Mouse (Mus musculus): ENCODE measurements around the gene Gm20662. TPM values are rescaled to one million over a fixed set of nuclear protein-coding genes. Genes with fewer than 3 reads are reported as not detected.
"Not testable (repeated sequence)": the region's sequence is repeated elsewhere in the genome, so short reads cannot be mapped to it uniquely, and the experiment has no call there.

Gene Gm20662
- total RNA-seq, 2 experiments from 2014 or later, result 1.1 TPM; not detected in 1

DNA sequence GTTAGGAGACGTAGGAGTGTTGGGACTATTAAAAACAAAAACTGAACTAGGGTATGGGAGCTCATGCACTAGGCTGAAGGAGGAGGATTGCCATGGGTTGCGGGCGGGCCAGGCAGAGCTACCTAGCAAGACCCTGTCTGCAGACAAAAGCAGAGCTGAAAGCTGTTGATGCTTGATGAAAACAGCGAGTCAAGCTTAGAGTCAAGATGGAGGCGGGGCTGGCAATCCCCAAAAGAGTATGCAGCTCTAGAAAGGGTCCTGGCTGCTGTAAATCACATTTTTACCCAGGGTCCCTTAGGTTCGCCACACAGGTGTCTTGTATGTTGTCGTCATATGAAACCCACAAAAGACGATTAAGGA is 7.4 kb downstream of the Gm20662 start:
- peak in 1 of 2 experiments; percentile 20 for DNase-seq (ENCODE audit: low spot score in 2 of 2)

DNA sequence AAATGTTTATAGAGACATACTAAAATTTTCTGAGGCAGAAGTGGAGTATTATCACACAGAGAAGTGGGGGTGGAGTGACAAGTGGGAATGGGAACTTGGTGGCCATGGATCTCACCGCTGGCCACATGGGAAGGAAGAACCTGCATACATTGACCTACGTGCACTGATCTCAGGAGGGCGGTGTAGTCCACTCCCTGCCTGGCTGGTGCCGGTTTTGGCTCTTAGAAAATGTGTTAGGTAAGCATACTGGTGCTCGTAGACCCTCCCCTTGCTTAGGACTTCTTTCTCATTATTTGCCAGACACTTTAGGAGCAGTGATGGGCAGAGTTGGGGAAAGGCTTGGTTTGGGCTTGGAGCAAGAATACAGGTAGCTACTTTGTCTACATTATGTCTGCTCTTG is 11.9 kb downstream of the Gm20662 start:
- DNase-seq (ENCODE audit: low spot score in 2 of 2), result no peak

DNA sequence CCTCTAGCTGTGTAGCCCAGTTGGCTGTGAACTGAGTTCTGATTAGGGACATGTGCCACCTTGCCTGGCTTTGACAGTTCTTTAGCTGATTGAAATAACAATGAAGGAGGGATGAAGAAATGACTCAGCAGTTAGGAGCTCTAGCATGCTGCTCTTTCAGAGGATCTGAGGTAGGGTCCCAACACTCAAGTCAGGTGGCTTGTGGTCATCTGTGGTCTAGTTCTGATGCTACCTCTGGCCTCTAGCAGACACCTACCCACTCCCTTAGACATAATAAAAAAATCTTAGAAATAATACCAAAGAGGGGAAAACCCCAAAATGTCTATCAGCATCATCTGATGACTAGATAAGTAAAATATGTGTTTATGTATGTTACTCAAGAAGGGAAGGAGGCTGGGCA is 14.2 kb downstream of the Gm20662 start:
- DNase-seq (ENCODE audit: low spot score in 2 of 2), result no peak

DNA sequence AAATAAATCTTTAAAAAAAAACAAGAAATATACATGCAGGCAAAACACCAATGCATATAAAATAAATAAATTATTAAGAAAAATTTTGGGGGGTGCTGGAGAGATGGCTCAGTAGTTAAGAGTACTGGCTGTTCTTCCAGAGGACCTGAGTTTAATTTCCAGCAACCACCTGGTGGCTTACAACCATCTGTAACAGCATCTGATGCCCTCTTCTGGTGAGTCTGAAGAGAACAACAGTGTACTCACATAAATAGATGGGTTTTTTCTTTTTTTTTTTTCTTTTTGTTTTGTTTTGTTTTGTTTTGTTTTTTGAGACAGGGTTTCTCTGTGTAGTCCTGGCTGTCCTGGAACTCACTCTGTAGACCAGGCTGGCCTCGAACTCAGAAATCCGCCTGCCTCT is 17.4 kb downstream of the Gm20662 start:
- not testable (repeated sequence) for DNase-seq (ENCODE audit: low spot score in 2 of 2)

DNA sequence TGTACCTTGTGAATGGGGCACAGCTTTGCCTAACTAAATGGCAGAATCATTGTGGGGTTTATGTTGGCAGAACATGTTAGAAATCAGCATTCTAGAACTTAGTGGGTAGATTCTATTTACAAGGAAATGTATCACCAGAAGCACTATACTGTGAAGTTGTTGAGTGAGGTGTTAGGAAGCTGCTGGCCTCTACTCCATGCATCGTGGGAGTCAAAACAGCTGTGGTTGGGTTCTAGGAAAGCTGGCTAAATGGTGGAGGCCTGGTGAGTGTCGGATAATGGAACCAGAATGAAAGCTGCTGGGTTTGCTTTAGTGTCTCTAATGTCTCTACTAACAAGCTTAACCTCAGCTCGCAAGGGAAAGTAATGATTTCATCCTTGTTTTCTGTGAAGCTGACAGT is 21.0 kb downstream of the Gm20662 start:
- DNase-seq (ENCODE audit: low spot score in 2 of 2), result no peak

- DNase-seq (ENCODE audit: low spot score in 2 of 2), result no peak
Measured at GRCm38 (mm10) chr9:108020741-108021140, 24.6 kb downstream of the Gm20662 start.

- DNase-seq (ENCODE audit: low spot score in 2 of 2), result no peak
Measured at GRCm38 (mm10) chr9:108023216-108023615, 27.1 kb downstream of the Gm20662 start.

DNA sequence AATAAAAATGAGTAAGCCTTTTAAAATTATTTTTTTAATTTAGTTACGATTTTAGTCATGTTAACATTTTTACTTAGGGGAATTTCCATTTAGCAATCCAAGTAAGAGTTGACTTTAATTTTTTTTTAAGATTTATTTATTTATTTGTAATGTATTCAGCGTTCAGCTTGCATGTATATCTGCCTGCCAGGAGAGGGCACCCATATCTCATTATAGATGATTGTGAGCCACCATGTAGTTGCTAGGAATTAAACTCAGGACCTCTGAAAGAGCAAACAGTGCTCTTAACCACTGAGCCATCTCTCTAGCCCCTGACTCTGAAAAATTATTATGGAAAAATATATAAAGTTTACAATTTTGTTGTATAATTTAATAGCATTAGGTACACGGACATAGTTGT is 30.4 kb downstream of the Gm20662 start:
- DNase-seq (ENCODE audit: low spot score in 2 of 2), result no peak

- DNase-seq (ENCODE audit: low spot score in 2 of 2), result no peak
Measured at GRCm38 (mm10) chr9:108027867-108028266, 31.7 kb downstream of the Gm20662 start.

GRCm38 (mm10) chr9:108032126-108032525 is 36.0 kb downstream of the Gm20662 start:
- no peak for DNase-seq (ENCODE audit: low spot score in 2 of 2)

- DNase-seq (ENCODE audit: low spot score in 2 of 2), result no peak
Measured at GRCm38 (mm10) chr9:108035331-108036156, 39.4 kb downstream of the Gm20662 start.

DNA sequence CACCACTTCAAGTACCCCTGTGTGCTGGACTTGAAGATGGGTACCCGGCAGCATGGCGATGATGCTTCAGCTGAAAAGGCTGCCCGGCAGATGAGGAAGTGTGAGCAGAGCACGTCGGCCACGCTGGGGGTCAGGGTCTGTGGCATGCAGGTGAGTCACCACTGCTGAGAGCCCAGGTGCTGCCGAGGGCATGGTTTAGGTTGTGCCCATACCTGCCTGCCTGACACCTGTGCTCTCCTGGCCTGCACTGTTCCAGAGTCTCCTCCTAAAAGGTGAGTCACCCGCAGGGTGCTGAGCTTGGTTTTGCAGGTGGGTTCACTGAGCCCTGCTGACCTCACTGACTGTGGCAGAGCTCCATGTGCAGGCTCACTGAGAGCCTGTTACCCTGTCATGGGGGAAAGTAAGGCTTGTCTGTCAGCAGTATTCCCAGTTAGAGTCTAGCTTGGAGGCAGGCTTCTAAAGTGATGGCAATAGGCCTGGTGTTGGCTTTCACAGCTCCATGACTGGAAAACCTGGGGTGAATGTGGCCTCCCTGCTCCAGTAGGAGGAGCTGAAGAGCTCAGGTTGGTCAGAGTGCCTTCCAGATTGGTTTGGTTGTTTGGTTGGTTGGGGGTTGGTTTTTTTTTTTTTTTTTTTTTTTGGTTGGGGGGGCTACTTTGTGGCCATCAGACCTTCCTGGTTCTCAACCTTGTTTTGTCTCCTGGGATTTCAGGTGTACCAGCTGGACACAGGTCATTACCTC is 48.8 kb downstream of the Gm20662 start:
- DNase-seq (ENCODE audit: low spot score in 2 of 2), result no peak

- no peak for DNase-seq (ENCODE audit: low spot score in 2 of 2)
Measured at GRCm38 (mm10) chr9:108046582-108046981, 50.4 kb downstream of the Gm20662 start.

DNA sequence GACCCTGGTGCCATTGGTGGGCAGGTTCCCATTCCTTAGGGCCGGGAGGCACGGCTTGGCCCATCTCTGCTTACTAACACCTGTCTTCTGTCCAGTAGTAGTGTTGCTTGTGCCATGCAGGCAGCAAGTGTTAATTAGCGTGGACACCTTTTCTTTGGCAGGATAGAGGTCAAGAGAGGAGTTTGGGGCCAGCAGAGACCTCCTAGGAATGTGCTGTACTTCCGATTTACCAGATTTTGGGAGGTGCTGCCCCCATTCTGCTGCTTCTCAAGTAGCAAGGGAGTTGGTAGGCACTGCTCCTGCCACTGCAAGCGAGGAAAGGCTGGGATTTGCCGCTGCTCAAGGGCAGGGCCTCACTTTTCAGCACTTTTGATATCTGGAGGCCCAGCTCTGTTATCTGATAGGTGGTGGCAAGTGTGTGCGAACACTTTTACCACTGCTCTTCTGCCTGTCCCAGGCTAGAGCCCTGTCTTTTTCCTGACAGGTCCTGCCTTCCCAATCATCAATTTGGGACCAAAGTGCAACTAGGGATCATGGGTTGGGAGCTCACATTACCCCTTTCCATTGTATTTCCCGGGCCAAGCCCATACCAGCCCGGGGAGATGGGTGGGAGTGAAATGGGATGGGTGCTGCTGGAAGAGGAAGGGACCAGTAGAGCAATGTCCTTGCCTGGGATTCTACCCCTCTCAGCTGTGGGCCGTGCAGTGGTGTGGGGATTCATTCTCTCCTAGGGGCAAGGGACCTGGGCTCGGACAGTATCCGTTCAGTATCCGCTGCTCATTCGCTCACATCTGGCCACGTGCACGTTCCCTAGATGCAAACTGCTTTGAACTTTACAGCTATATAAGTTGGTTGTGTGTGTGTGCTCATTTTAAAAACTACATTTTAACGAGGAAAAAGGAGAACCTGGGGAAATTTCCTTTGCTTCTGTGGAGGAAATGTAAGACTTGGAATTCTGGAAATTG is 51.7 kb downstream of the Gm20662 start:
- DNase-seq (ENCODE audit: low spot score in 2 of 2), result no peak

GRCm38 (mm10) chr9:108048566-108048955 is 52.4 kb downstream of the Gm20662 start:
- DNase-seq (ENCODE audit: low spot score in 2 of 2), result no peak

DNA sequence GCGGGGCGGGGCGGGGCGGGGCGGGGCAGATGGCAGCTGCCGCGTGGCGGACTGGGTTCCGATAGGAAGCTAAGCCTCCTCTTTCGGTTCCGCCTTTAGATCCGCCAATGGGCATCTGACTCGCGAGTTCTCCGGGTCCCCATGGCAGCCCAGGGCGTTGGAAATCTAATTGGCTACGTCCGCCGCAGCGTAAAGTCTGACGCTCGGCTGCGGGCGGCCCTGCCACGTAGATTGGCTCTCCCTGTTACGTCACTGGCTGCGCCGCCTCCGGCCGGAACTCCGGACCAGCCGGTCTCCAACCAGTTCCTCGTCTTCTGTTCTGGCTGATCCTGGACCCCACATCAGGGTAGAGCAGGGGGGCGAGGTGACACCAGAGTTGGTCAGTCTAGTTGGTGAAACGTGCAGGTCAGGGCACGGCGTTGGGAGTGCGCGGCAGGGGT is 52.9 kb downstream of the Gm20662 start, which contains the start of gene Gmppb:
TSS of gene Gmppb (plus strand) at position 227 of the 440 bp plus-strand sequence.
- peak; percentile 93 to 95 for DNase-seq (ENCODE audit: low spot score in 2 of 2)

- DNase-seq (ENCODE audit: low spot score in 2 of 2), result no peak
Measured at GRCm38 (mm10) chr9:108049561-108050251, 53.6 kb downstream of the Gm20662 start.

DNA sequence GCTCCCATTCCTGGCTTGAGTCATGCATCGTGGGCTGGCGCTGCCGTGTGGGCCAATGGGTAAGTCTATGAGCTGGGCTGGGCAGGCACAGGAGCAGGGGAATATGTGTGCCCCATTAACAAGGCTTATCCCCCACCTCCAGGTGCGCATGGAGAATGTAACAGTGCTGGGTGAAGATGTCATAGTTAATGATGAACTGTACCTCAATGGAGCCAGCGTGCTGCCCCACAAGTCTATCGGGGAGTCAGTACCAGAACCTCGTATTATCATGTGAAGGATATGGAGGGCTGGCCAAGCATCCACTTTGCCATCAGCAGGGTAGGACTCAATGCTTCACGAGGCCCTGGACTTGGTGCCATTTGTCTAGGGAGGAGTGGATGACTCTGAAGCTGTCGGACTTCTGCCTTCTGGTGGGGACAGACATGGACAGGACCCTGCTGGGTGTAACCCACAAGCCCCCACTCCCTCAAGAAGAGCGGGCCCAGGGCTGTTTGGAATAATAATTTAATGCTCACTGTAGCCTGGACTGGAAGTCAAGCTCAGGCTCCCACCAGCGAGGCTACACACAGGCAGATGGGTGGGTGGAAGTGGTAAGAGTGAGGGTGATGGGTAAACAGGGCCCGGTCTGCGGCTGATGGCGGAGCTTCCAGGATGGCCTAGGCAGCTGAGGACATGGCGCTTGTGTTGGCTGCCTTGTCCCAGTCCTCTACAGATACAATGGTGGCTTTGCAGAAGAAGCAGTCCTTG is 55.2 kb downstream of the Gm20662 start:
- DNase-seq (ENCODE audit: low spot score in 2 of 2), result no peak

DNA sequence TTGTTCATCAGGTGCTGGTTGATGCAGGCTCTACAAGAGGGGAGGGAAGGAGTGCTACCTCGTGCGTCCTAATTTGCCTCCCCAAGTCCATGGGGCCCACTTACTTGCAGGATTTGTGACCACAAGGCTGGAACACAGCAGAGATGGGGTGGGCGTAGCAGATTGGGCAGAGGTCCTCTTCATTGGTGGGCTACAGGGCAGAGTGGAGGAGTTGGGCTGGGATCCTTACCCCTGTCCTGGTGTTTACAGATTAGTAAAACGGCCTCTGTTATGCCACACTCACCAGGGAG is 55.7 kb downstream of the Gm20662 start:
- DNase-seq (ENCODE audit: low spot score in 2 of 2), result no peak

DNA sequence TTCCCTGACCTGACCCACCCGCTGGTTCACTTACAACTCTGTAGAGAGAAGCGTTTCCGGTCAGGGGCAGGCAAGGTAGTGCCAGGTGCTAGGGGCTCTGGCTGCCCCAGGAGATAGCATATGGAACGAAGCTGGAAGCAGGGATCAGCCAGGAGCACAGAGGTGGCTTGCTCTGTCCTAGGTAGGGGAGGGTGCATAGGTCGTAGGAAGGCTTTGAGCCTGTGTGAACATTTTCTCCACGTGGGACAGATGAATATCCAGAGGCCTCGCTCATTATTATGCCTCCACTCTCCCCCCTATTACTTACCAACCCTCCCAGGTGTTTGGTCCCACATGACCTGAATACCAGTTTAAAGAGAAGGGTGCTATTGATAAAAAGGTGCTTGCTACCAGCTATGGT is 56.3 kb downstream of the Gm20662 start:
- no peak for DNase-seq (ENCODE audit: low spot score in 2 of 2)

Measured in layer of hippocampus, postnatal 10 days (tissue).